Mouse (Mus musculus): Measurements from ENCODE around the gene Gbf1.

GRCm38 (mm10) chr19:46227300-46227699, 75.0 kb downstream of the Gbf1 start:
- TF ChIP-seq POLR2A (IDR thresholded peaks at IDR 0.05; ENCODE audit: borderline replicate concordance, low read depth, low read length) (no peak), CTCF (IDR thresholded peaks at IDR 0.05; ENCODE audit: low read depth, low read length) (no peak)

Data from bone marrow macrophage, adult 2 months (primary cell).